Mouse (Mus musculus): ENCODE results near the gene Agbl3. TPM values are rescaled to one million over a fixed set of nuclear protein-coding genes. Genes with fewer than 3 reads are reported as not detected.

The Agbl3 gene
- polyA plus RNA-seq, 1 experiment from 2014 or later = 11.4 TPM

Other genes with a start within 250 kb of the Agbl3 start
- gene Cald1, start 181.9 kb upstream of the Agbl3 start, polyA plus RNA-seq (2015; fragmentation: Nextera tagmentation; extraction: Ambion mirVana) = 292 and 299 TPM in 2 replicates
- gene Tmem140, start 82.7 kb downstream of the Agbl3 start, polyA plus RNA-seq (2015; fragmentation: Nextera tagmentation; extraction: Ambion mirVana) = 4.9 and 5.4 TPM in 2 replicates
- gene Cyren, start 97.6 kb downstream of the Agbl3 start, polyA plus RNA-seq (2015; fragmentation: Nextera tagmentation; extraction: Ambion mirVana) = 21.6 and 22.4 TPM in 2 replicates
- 15.8 and 17.2 TPM in 2 replicates for gene Wdr91, start 130.4 kb downstream of the Agbl3 start, polyA plus RNA-seq (2015; fragmentation: Nextera tagmentation; extraction: Ambion mirVana)
- gene Stra8, start 139.7 kb downstream of the Agbl3 start, polyA plus RNA-seq (2015; fragmentation: Nextera tagmentation; extraction: Ambion mirVana) = not detected in 2 replicates
- gene Slc23a4, start 208.0 kb downstream of the Agbl3 start, polyA plus RNA-seq (2015; fragmentation: Nextera tagmentation; extraction: Ambion mirVana) = 0.62 and 0.66 TPM in 2 replicates

Data from lung, embryonic 15.5 days (tissue).